Mouse (Mus musculus) kidney, postnatal 0 days (tissue): Measurements from ENCODE around the gene Mief1. TPM values are rescaled to one million over a fixed set of nuclear protein-coding genes. Genes with fewer than 3 reads are reported as not detected.

Experiments used
- ATAC-seq: fragments of 200-750 bp; cut with Nextera tagmentation; replicated peaks from 2 replicates; pipeline ENCODE4 v1.8.0; 2017; ENCODE audit warnings: low read depth, moderate number of reproducible peaks, moderate TSS enrichment, moderate library complexity; ENCODE audit not compliant: low FRiP score
- DNase-seq: peaks from one replicate; pipeline ENCODE4 v3.0.0-alpha.2; 2016; ENCODE audit warnings: low spot score
- H3K27ac ChIP-seq: fragments of 300-500 bp; sonication (generic); 2 replicates; pipeline ENCODE4 v1.5.1; 2014; ENCODE audit warnings: mild to moderate bottlenecking
- H3K27me3 ChIP-seq: fragments of 300-500 bp; sonication (generic); 2 replicates; pipeline ENCODE4 v1.6.1; 2014; ENCODE audit warnings: low read length, mixed read lengths; ENCODE audit not compliant: insufficient read depth
- H3K36me3 ChIP-seq: fragments of 300-500 bp; sonication (generic); 2 replicates; pipeline ENCODE4 v1.6.1; 2014; ENCODE audit warnings: low read length, mixed read lengths; ENCODE audit not compliant: insufficient read depth
- H3K4me1 ChIP-seq: fragments of 300-500 bp; sonication (generic); replicated peaks from 2 replicates; pipeline ENCODE4 v1.6.1; 2014; ENCODE audit warnings: antibody characterized with exemption, low read length, mixed read lengths; ENCODE audit not compliant: insufficient read depth
- H3K4me2 ChIP-seq: fragments of 300-500 bp; sonication (generic); 2 replicates; pipeline ENCODE4 v1.6.1; 2014; ENCODE audit warnings: mild to moderate bottlenecking, low read length, moderate library complexity, mixed read lengths
- H3K4me3 ChIP-seq: fragments of 300-500 bp; sonication (generic); replicated peaks from 2 replicates; pipeline ENCODE4 v1.5.1; 2014; ENCODE audit warnings: low read depth, low read length
- H3K9ac ChIP-seq: fragments of 300-500 bp; sonication (generic); 2 replicates; pipeline ENCODE4 v1.6.1; 2014; ENCODE audit warnings: low read depth, low read length
- H3K9me3 ChIP-seq: fragments of 300-500 bp; sonication (generic); replicated peaks from 2 replicates; pipeline ENCODE4 v1.6.1; 2016; ENCODE audit warnings: low read length, inconsistent platforms, mixed read lengths
- CTCF ChIP-seq: IDR thresholded peaks from 2 replicates; pipeline ENCODE4 v1.5.1; 2016; ENCODE audit warnings: antibody characterized with exemption, low read depth, mild to moderate bottlenecking, moderate library complexity
- WGBS: fragments of 180-500 bp; shearing (Covaris S2); extraction: QIAGEN DNeasy Blood & Tissue Kit; methylation state at CpG from one replicate; pipeline ENCODE4 v1.1.7; 2014; 5-methylcytosine and 5-hydroxymethylcytosine counted together
- polyA plus RNA-seq: library from polyadenylated mRNA; unstranded; fragments of >200 nt; fragmentation: Nextera tagmentation; extraction: Ambion mirVana; gene quantifications from 2 replicates; pipeline ENCODE4 v1.2.1, GENCODE M21; 2015

Gene Mief1
- polyA plus RNA-seq, 1 experiment from 2014 or later: 19.9 TPM

DNA sequence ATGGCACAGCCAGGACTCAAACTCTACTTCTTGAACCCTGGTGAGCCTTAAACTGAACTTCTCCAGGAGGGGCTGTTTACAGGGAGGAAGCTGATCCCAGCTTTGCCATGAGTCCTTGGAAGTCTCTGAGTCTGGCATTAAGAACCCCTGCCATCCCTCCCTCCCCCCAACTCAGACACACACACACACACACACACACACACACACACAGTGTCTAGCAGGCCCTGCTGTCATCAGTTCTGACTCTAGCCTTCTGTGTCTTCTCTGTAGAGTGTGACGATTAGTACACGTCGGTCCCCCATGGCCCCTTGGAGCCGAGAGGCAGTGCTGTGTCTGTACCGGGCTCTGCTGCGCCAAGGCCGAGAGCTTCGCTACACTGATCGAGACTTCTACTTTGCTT, 1.7 kb downstream of the Mief1 start, which contains the start of gene AC140267.1:
Gene AC140267.1 (plus strand): TSS at position 301 of the 400 bp plus-strand sequence.
- Histone ChIP-seq H3K9me3 (no peaks in the 10 kb centered on the region), H3K4me3 (peak within 1 kb of the TSS; percentile 90), H3K9ac (peak within 1 kb of the TSS; percentile 86), H3K27me3 (no peaks in the 10 kb centered on the region), H3K27ac (no peak within 1 kb of the TSS), H3K4me1 (peaks cover 7% of the 10 kb centered on the region; the same call in 1 of the 2 replicates), H3K4me2 (peak within 1 kb of the TSS; percentile 56), H3K36me3 (peaks cover 33% of the 10 kb centered on the region)
- ATAC-seq (no peak), DNase-seq (no peak)
- TF ChIP-seq CTCF: no peak
- WGBS: 95% methylated on average over 9 of the region's 9 CpGs

GRCm38 (mm10) chr15:80248135-80248534, 14.3 kb downstream of the Mief1 start:
- Histone ChIP-seq H3K9me3 (no peaks in the 10 kb centered on the region), H3K4me2 (no peak overlapping the region), H3K36me3 (peaks cover 59% of the 10 kb centered on the region), H3K27me3 (no peaks in the 10 kb centered on the region), H3K27ac (no peak overlapping the region), H3K4me1 (0 out of 2 replicates have a peak, but pooled peaks cover 2% of the 10 kb centered on the region), H3K4me3 (no peak overlapping the region), H3K9ac (no peak overlapping the region)
- DNase-seq: no peak
- TF ChIP-seq CTCF: no peak
- WGBS: 95% methylated on average over 12 of the region's 12 CpGs
- ATAC-seq: no peak

- no peak overlapping the region for H3K4me3 ChIP-seq
- H3K27me3 ChIP-seq: no peaks in the 10 kb centered on the region
- no peak overlapping the region for H3K9ac ChIP-seq
- no peak for TF ChIP-seq CTCF
- peaks cover 7% of the 10 kb centered on the region; the same call in 1 of the 2 replicates for H3K4me1 ChIP-seq
- 96% methylated on average over 1 of the region's 1 CpGs for WGBS
- no peak overlapping the region for H3K27ac ChIP-seq
- H3K9me3 ChIP-seq: no peaks in the 10 kb centered on the region
- peaks cover 54% of the 10 kb centered on the region for H3K36me3 ChIP-seq
- H3K4me2 ChIP-seq: no peak overlapping the region
- DNase-seq (no peak), ATAC-seq (no peak)
Measured at GRCm38 (mm10) chr15:80248596-80248995, 14.8 kb downstream of the Mief1 start.

- WGBS: 90% methylated on average over 10 of the region's 10 CpGs
- H3K4me3 ChIP-seq: no peak overlapping the region
- TF ChIP-seq CTCF: no peak
- H3K9me3 ChIP-seq: no peaks in the 10 kb centered on the region
- H3K4me1 ChIP-seq: peaks cover 13% of the 10 kb centered on the region; the same call in 1 of the 2 replicates
- no peak for ATAC-seq
- no peak overlapping the region for H3K27ac ChIP-seq
- peaks cover 50% of the 10 kb centered on the region; the same call in 1 of the 2 replicates for H3K36me3 ChIP-seq
- DNase-seq: no peak
- H3K27me3 ChIP-seq: no peaks in the 10 kb centered on the region
- no peak overlapping the region for H3K9ac ChIP-seq
- no peak overlapping the region for H3K4me2 ChIP-seq
Measured at GRCm38 (mm10) chr15:80249672-80250071, 15.9 kb downstream of the Mief1 start.

DNA sequence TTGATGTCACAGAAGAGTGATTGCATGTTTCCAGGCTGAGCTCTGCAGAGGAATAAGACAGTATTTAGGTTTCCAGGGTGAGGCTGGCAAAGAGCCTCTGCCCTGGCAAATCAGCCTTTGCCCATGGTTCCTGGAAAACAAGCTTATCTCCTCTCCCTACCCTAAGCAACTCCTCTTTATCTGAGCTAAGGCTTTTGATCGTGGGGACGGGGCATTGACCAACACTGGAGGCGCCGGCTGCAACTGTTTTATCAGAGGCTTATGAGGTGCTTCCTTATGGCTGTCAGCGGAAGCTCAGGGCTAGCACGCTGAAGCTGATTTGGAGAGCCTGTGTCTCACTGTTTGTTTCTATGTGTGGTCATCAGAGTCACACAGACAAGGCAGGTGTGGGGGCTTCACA, 16.8 kb downstream of the Mief1 start:
- no peak for ATAC-seq
- no peaks in the 10 kb centered on the region for H3K9me3 ChIP-seq

DNA sequence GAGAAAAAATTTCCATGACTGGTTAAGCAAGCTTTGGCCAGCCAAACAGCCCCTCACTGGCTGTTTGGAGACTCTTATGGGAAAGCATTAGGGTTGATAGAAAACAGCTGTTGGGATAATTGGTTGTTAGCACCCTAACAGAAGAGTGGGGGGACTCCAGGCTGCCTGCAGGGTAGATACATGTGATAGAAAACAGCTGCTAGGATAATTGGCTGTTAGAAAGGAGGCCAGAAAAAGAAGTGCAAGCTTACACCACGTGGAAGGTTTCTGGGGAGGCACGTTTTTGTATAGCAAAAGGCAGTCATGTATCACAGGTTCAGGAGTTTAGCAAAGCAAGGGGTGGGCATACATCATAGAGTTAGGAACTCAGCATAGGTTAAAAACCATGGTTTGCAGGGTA, 19.7 kb downstream of the Mief1 start:
- DNase-seq: peak; percentile 86
- peaks cover 45% of the 10 kb centered on the region for H3K36me3 ChIP-seq
- no peak for TF ChIP-seq CTCF
- ATAC-seq: no peak
- 10% methylated on average over 2 of the region's 2 CpGs for WGBS
- H3K4me1 ChIP-seq: peaks cover 28% of the 10 kb centered on the region
- H3K27me3 ChIP-seq: no peaks in the 10 kb centered on the region
- peak overlapping the region; percentile 38; the same call in 1 of the 2 replicates for H3K9ac ChIP-seq
- no peak overlapping the region for H3K4me3 ChIP-seq
- H3K9me3 ChIP-seq: no peaks in the 10 kb centered on the region
- 0 out of 2 replicates have a peak overlapping the region, but pooled peaks have one; percentile 98 for H3K4me2 ChIP-seq
- H3K27ac ChIP-seq: peak overlapping the region; percentile 98

More for the DNA sequence above, 16.8 kb downstream of the Mief1 start:
- Histone ChIP-seq H3K27ac (no peak overlapping the region), H3K4me2 (no peak overlapping the region), H3K4me1 (peaks cover 13% of the 10 kb centered on the region; the same call in 1 of the 2 replicates), H3K36me3 (peaks cover 45% of the 10 kb centered on the region; the same call in 1 of the 2 replicates), H3K4me3 (no peak overlapping the region), H3K9ac (no peak overlapping the region), H3K27me3 (no peaks in the 10 kb centered on the region)
- TF ChIP-seq CTCF: no peak
- 93% methylated on average over 6 of the region's 6 CpGs for WGBS
- no peak for DNase-seq

- no peak for ATAC-seq
- peak overlapping the region; percentile 62 for H3K9ac ChIP-seq
- no peaks in the 10 kb centered on the region for H3K9me3 ChIP-seq
- peaks cover 38% of the 10 kb centered on the region for H3K36me3 ChIP-seq
- peak overlapping the region; percentile 98 for H3K27ac ChIP-seq
- H3K4me2 ChIP-seq: peak overlapping the region; percentile 98
- no peaks in the 10 kb centered on the region for H3K27me3 ChIP-seq
- H3K4me1 ChIP-seq: peaks cover 28% of the 10 kb centered on the region
- peak overlapping the region; percentile 90 for H3K4me3 ChIP-seq
- 37% methylated on average over 6 of the region's 6 CpGs for WGBS
- TF ChIP-seq CTCF: no peak
- no peak for DNase-seq
Measured at GRCm38 (mm10) chr15:80254207-80254606, 20.4 kb downstream of the Mief1 start.
